In genomic region chr12:86518746-86519145, GRCm38 (mm10) we compare ENCODE assay signal across 9 mouse cellular contexts.
DNase-seq lines count a peak whose midpoint lies in the region; ATAC-seq and TF ChIP-seq lines count a peak whose summit lies in the region.
"Had no signal": no experiment of that assay in that cellular context is flagged by ENCODE, and none has a peak within 500 bp of the region (broad histone marks: within the 10 kb centered on the region; RNA-seq: fewer than 3 reads in every experiment).

No protein-coding gene starts in this region.

- H3K4me1 ChIP-seq in embryonic facial prominence, embryonic 10.5 days = peaks cover 18% of the 10 kb centered on the region
- H3K4me1 ChIP-seq in thymus, adult 2 months (replicated peaks; ENCODE audit: control insufficient read depth, insufficient read depth, low read length) = no peaks in the 10 kb centered on the region
- peaks cover 14% of the 10 kb centered on the region for H3K4me1 ChIP-seq in heart, embryonic 12.5 days (replicated peaks)
- H3K4me1 ChIP-seq: embryonic facial prominence, embryonic 15.5 days had no signal

- no peak for TF ChIP-seq CTCF in thymus, adult 2 months (IDR thresholded peaks at IDR 0.05; ENCODE audit: borderline replicate concordance, control insufficient read depth, extremely low read depth, insufficient read depth, low read length, poor library complexity)

- TF ChIP-seq POLR2A in thymus, adult 2 months (IDR thresholded peaks at IDR 0.05; ENCODE audit: control insufficient read depth, extremely low read depth, insufficient read depth, low read length, poor library complexity) = no peak

- H3K9me3 ChIP-seq in embryonic facial prominence, embryonic 10.5 days = no peaks in the 10 kb centered on the region
- peaks cover 5% of the 10 kb centered on the region for H3K9me3 ChIP-seq in heart, embryonic 12.5 days (replicated peaks)
- H3K9me3 ChIP-seq: embryonic facial prominence, embryonic 15.5 days had no signal

- no peak overlapping the region for H3K27ac ChIP-seq in embryonic facial prominence, embryonic 10.5 days (replicated peaks)
- no peak overlapping the region for H3K27ac ChIP-seq in thymus, adult 2 months (ENCODE audit: control insufficient read depth, insufficient read depth, low read length)
- no peak overlapping the region for H3K27ac ChIP-seq in heart, embryonic 12.5 days (ENCODE audit: poor library complexity, severe bottlenecking)
- H3K27ac ChIP-seq: embryonic facial prominence, embryonic 15.5 days had no signal

- H3K4me2 ChIP-seq in heart, embryonic 12.5 days = no peak overlapping the region
- H3K4me2 ChIP-seq: embryonic facial prominence, embryonic 15.5 days had no signal

- H3K27me3 ChIP-seq in embryonic facial prominence, embryonic 10.5 days (replicated peaks; ENCODE audit: low read depth, poor library complexity, severe bottlenecking) = peaks cover 39% of the 10 kb centered on the region
- H3K27me3 ChIP-seq in thymus, adult 2 months (ENCODE audit: control insufficient read depth, insufficient read depth, low read length) = no peaks in the 10 kb centered on the region
- peaks cover 17% of the 10 kb centered on the region for H3K27me3 ChIP-seq in heart, embryonic 12.5 days (replicated peaks)

- H3K36me3 ChIP-seq in embryonic facial prominence, embryonic 10.5 days (replicated peaks) = no peaks in the 10 kb centered on the region
- H3K36me3 ChIP-seq in thymus, adult 2 months (ENCODE audit: control insufficient read depth, insufficient read depth, low read length) = no peaks in the 10 kb centered on the region
- peaks cover 8% of the 10 kb centered on the region for H3K36me3 ChIP-seq in heart, embryonic 12.5 days
- H3K36me3 ChIP-seq: embryonic facial prominence, embryonic 15.5 days had no signal

- 33% methylated on average over 18 of the region's 18 CpGs for WGBS in embryonic facial prominence, embryonic 10.5 days
- WGBS in thymus, adult 2 months = 22% methylated on average over 18 of the region's 18 CpGs
- 23% methylated on average over 18 of the region's 18 CpGs for WGBS in heart, embryonic 12.5 days

- H3K9ac ChIP-seq in heart, embryonic 12.5 days = no peak overlapping the region
- H3K9ac ChIP-seq: embryonic facial prominence, embryonic 15.5 days had no signal

- no peak overlapping the region for H3K4me3 ChIP-seq in embryonic facial prominence, embryonic 10.5 days
- no peak overlapping the region for H3K4me3 ChIP-seq in thymus, adult 2 months (ENCODE audit: control insufficient read depth, insufficient read depth, low read length)
- no peak overlapping the region for H3K4me3 ChIP-seq in heart, embryonic 12.5 days
- H3K4me3 ChIP-seq: embryonic facial prominence, embryonic 15.5 days had no signal

- peak; percentile 27 to 39 for DNase-seq in kidney, postnatal 4 days
- no peak for DNase-seq in kidney, postnatal 14 days
- peak; percentile 39 for DNase-seq in embryonic facial prominence, embryonic 10.5 days (ENCODE audit: low spot score)
- peak; percentile 15 to 16 for DNase-seq in layer of hippocampus, postnatal 36 days
- DNase-seq in right cerebral cortex, postnatal 10 days (ENCODE audit: low spot score in 2 of 2) = peak; percentile 57 to 60
- DNase-seq in thymus, adult 2 months = no peak

- ATAC-seq in CD4-positive, CD25-positive, alpha-beta regulatory T cell, adult 4 months = no peak
- no peak for ATAC-seq in heart, embryonic 12.5 days (ENCODE audit: insufficient number of reproducible peaks, low FRiP score)

Comparison
In these comparisons a context has a peak if more than half of its experiments do, and no peak if none do; other contexts are left out.
1. DNase-seq: peak in kidney, postnatal 4 days (2 of 2), embryonic facial prominence, embryonic 10.5 days (single experiment), layer of hippocampus, postnatal 36 days (2 of 2) and right cerebral cortex, postnatal 10 days (2 of 2); none in kidney, postnatal 14 days (single experiment) and thymus, adult 2 months (single experiment).